Mouse (Mus musculus) embryonic facial prominence, embryonic 11.5 days (tissue): ENCODE data around the gene Mob1b. TPM values are rescaled to one million over a fixed set of nuclear protein-coding genes. Genes with fewer than 3 reads are reported as not detected.
A peak's percentile ranks its signal among the peaks of the same experiment; 100 is the strongest.

ENCODE experiments used
- ATAC-seq: fragments of 200-750 bp; cut with Nextera tagmentation; replicated peaks from 2 replicates; pipeline ENCODE4 v1.8.0; 2017; ENCODE audit warnings: low read depth; ENCODE audit not compliant: insufficient number of reproducible peaks, low FRiP score, low TSS enrichment
- DNase-seq: peaks from one replicate; pipeline ENCODE4 v3.0.0-alpha.2; 2015; ENCODE audit warnings: low spot score
- H3K27ac ChIP-seq: fragments of 300-500 bp; sonication (generic); replicated peaks from 2 replicates; pipeline ENCODE4 v1.5.1; 2014; ENCODE audit warnings: mild to moderate bottlenecking, low read depth, low read length, control low read depth
- H3K27me3 ChIP-seq: fragments of 300-500 bp; sonication (generic); 2 replicates; pipeline ENCODE4 v1.6.1; 2014; ENCODE audit warnings: mild to moderate bottlenecking, low read length, moderate library complexity, mixed read lengths; ENCODE audit not compliant: control insufficient read depth, insufficient read depth
- H3K36me3 ChIP-seq: fragments of 300-500 bp; sonication (generic); replicated peaks from 2 replicates; pipeline ENCODE4 v1.6.1; 2014; ENCODE audit warnings: low read depth, mild to moderate bottlenecking, low read length, moderate library complexity, mixed read lengths; ENCODE audit not compliant: control insufficient read depth, insufficient read depth
- H3K4me1 ChIP-seq: fragments of 300-500 bp; sonication (generic); 2 replicates; pipeline ENCODE4 v1.6.1; 2014; ENCODE audit warnings: low read length, mixed read lengths; ENCODE audit not compliant: control insufficient read depth, insufficient read depth
- H3K4me2 ChIP-seq: fragments of 300-500 bp; sonication (generic); 2 replicates; pipeline ENCODE4 v1.6.1; 2014; ENCODE audit warnings: low read depth, mild to moderate bottlenecking, control low read depth, low read length, moderate library complexity
- H3K4me3 ChIP-seq: fragments of 300-500 bp; sonication (generic); 2 replicates; pipeline ENCODE4 v1.5.1; 2014; ENCODE audit warnings: low read depth, low read length, control low read depth
- H3K9ac ChIP-seq: fragments of 300-500 bp; sonication (generic); replicated peaks from 2 replicates; pipeline ENCODE4 v1.6.1; 2014; ENCODE audit warnings: mild to moderate bottlenecking, control low read depth, low read length
- H3K9me3 ChIP-seq: fragments of 300-500 bp; sonication (generic); replicated peaks from 2 replicates; pipeline ENCODE4 v1.6.1; 2016; ENCODE audit warnings: mild to moderate bottlenecking, low read length, inconsistent platforms, mixed read lengths; ENCODE audit not compliant: control insufficient read depth
- WGBS: fragments of 180-500 bp; shearing (Covaris S2); extraction: QIAGEN DNeasy Blood & Tissue Kit; methylation state at CpG from one replicate; pipeline ENCODE4 v1.1.7; 2014; 5-methylcytosine and 5-hydroxymethylcytosine counted together
- polyA plus RNA-seq: library from polyadenylated mRNA; unstranded; fragments of >200 nt; fragmentation: Nextera tagmentation; extraction: Ambion mirVana; gene quantifications from 2 replicates; pipeline ENCODE4 v1.2.1, GENCODE M21; 2014

Mob1b gene
- polyA plus RNA-seq, 1 experiment from 2014 or later = 13.7 TPM

DNA sequence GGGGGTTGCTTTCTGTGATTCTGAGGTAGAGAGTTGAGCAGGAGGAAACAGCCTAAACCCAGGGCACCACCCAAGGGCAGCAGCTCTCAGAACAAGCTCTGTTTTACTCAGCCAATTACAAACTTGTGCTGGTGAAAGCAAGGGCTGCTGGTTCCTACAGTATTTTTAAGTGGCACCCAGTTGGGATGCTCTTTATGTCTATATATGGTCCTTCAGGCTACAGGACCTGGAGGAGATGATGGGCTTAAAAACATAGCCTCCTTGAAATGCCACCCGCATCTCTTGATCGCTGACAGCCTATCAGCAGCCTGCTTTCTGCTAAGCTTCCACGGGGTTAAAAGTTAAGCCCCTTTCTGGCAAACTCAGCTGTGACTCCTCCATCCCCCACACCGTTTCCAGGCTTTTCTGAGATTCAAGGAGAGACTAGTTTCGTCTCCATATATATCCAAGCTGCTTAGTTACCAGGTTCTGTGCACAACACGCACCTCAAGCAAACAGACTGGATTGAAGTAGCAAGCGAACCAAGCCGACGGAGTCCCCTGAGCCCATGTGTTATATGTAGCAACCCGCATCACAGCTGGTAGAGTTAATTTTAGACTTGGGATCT is 8.9 kb upstream of the Mob1b start:
- Histone ChIP-seq H3K9ac (no peak overlapping the region), H3K27me3 (no peaks in the 10 kb centered on the region), H3K36me3 (no peaks in the 10 kb centered on the region), H3K4me2 (no peak overlapping the region), H3K4me3 (no peak overlapping the region), H3K9me3 (no peaks in the 10 kb centered on the region), H3K4me1 (no peaks in the 10 kb centered on the region), H3K27ac (no peak overlapping the region)
- 27% methylated on average over 10 of the region's 10 CpGs for WGBS
- DNase-seq (peak; percentile 39), ATAC-seq (peak; percentile 45; the same call in 1 of the 2 replicates)

DNA sequence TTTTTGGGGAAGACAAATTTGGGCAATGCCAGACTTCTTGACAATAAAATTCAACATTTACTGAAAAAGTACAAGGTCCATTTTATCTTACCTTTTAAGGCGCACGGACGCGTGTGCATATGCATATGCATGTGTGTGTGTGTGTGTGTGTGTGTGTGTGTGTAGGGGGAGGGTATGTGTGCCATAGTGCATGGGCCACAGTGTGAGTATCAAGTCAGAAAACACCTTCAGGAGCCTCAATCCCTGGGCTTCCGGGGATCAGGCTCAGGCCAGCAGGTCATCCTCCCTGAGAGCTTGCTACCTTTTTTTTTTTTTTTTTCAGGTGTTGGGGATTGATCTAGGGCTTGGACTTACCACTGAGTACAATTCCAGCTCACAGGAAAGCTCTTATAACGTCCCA is 8.3 kb upstream of the Mob1b start:
- Histone ChIP-seq H3K36me3 (no peaks in the 10 kb centered on the region), H3K4me3 (no peak overlapping the region), H3K9me3 (no peaks in the 10 kb centered on the region), H3K27ac (no peak overlapping the region), H3K4me1 (no peaks in the 10 kb centered on the region), H3K4me2 (no peak overlapping the region), H3K9ac (no peak overlapping the region), H3K27me3 (no peaks in the 10 kb centered on the region)
- ATAC-seq (no peak), DNase-seq (no peak)
- WGBS = 76% methylated on average over 6 of the region's 6 CpGs

DNA sequence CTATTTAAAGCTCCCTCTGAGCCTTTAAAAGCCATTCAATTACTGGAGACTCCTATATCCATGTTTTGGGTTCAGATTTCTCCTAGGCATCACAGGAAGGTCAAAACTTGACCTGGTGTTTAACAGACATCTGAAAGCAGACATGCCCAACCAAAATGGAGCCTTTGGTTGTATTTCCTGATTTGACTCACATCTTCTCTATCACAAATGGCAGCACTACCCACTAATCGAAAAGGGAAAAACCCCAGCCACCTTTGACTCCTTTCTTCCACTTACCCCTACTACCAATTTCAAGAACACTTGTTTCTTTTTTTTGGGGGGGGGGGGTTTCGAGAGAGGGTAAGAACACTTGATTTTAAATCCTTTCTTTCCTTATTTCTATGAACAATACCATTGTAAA is 3.7 kb upstream of the Mob1b start:
- WGBS = 82% methylated on average over 2 of the region's 2 CpGs
- H3K27me3 ChIP-seq = no peaks in the 10 kb centered on the region
- DNase-seq (no peak), ATAC-seq (no peak)
- no peak overlapping the region for H3K27ac ChIP-seq
- no peak overlapping the region for H3K9ac ChIP-seq
- H3K4me2 ChIP-seq = no peak overlapping the region
- H3K9me3 ChIP-seq = no peaks in the 10 kb centered on the region
- H3K36me3 ChIP-seq = no peaks in the 10 kb centered on the region
- 0 out of 2 replicates have a peak, but pooled peaks cover under 1% of the 10 kb centered on the region for H3K4me1 ChIP-seq
- H3K4me3 ChIP-seq = no peak overlapping the region

DNA sequence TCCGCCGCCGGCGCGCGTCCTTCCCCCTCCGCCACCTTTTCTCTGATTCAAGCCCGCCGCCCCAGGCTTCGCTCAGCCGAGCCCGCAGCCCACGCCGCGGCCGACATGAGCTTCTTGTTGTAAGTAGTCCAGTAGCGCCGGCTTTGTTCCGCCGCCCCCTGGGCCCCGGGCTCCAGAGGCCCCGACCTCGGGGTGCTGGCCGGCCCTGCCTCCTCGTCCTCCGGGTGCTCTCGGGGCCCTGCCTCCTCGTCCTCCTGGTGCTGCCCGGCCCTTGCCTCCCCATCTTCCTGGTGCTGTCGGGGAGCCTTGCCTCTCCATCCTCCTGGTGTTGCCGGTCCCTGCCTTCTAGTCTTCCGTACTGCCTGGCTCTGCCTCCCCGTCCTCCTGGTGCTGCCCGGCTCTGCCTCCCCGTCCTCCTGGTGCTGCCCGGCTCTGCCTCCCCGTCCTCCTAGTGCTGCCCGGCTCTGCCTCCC is 384 bp downstream of the Mob1b start:
- no peaks in the 10 kb centered on the region for H3K36me3 ChIP-seq
- peak overlapping the region; percentile 84 for H3K27ac ChIP-seq
- H3K9me3 ChIP-seq = no peaks in the 10 kb centered on the region
- no peaks in the 10 kb centered on the region for H3K27me3 ChIP-seq
- peak overlapping the region; percentile 82 for H3K9ac ChIP-seq
- H3K4me2 ChIP-seq = peak overlapping the region; percentile 87
- DNase-seq (no peak), ATAC-seq (peak; percentile 72)
- under 1% methylated on average over 30 of the region's 38 CpGs for WGBS
- peak overlapping the region; percentile 73 for H3K4me3 ChIP-seq
- 0 out of 2 replicates have a peak, but pooled peaks cover 2% of the 10 kb centered on the region for H3K4me1 ChIP-seq

DNA sequence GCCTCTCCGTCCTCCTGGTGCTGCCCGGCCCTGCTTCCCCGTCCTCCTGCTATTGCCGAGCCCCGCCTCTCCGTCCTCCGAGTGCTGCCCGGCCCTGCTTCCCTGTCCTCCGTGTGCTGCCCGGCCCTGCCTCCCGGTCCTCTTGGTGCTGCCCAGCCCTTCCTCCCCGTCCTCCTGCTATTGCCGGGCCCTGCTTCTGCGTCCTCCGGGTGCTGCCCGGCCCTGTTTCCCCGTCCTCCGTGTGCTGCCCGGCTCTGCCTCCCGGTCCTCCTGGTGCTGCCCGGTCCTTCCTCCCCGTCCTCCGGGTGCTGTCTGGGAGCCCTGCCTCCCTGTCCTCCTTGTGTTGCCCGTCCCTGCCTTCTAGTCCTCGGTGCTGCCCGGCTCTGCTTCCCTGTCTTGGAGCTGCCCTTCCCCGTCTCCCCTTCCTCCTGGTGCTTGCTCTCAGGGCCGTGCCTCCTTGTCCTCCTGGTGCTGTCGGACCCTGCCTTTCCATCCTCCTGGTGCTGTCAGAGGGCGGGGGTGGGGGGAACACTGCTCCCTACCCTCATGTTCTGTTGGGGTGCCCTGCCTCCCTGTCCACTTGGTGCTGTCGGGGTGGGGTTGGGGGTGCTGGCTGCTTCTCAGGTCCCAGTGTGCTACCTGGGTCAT is 1.0 kb downstream of the Mob1b start:
- peak; percentile 19; the same call in 1 of the 2 replicates for ATAC-seq
- 0 out of 2 replicates have a peak, but pooled peaks cover 2% of the 10 kb centered on the region for H3K4me1 ChIP-seq
- WGBS = 2% methylated on average over 31 of the region's 31 CpGs
- no peaks in the 10 kb centered on the region for H3K9me3 ChIP-seq
- peak; percentile 19 for DNase-seq
- peak overlapping the region; percentile 73 for H3K4me3 ChIP-seq
- no peaks in the 10 kb centered on the region for H3K36me3 ChIP-seq
- H3K4me2 ChIP-seq = peak overlapping the region; percentile 87
- peak overlapping the region; percentile 82 for H3K9ac ChIP-seq
- H3K27me3 ChIP-seq = no peaks in the 10 kb centered on the region
- peak overlapping the region; percentile 84; the same call in 1 of the 2 replicates for H3K27ac ChIP-seq

- Histone ChIP-seq H3K27me3 (no peaks in the 10 kb centered on the region), H3K4me2 (peak overlapping the region; percentile 87), H3K9ac (peak overlapping the region; percentile 82), H3K4me3 (peak overlapping the region; percentile 73), H3K9me3 (no peaks in the 10 kb centered on the region), H3K36me3 (no peaks in the 10 kb centered on the region), H3K27ac (no peak overlapping the region), H3K4me1 (0 out of 2 replicates have a peak, but pooled peaks cover 2% of the 10 kb centered on the region)
- WGBS = 55% methylated on average over 4 of the region's 4 CpGs
- ATAC-seq (no peak), DNase-seq (no peak)
These were observed 1.6 kb downstream of the Mob1b start for GRCm38 (mm10) chr5:88722213-88722600.

DNA sequence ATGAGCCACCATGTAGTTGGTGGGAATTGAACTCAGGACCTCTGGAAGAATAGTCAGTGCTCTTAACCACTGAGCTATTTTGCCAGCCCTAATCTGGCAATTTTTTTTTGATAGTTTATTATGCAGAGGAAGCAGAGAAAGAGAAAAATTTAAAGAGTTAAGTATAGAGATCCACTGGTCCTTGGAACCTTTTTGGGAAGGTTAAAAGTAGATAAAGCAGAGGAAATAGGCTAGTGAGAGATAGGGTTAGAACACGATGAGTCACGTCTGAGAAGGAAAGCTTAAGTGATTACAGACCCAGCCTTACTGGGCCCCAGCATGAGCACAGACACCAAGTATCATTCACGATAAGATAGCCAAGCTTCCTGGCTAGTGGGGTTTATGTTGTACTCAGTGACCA is 3.4 kb downstream of the Mob1b start:
- Histone ChIP-seq H3K4me2 (no peak overlapping the region), H3K27ac (no peak overlapping the region), H3K27me3 (no peaks in the 10 kb centered on the region), H3K9ac (no peak overlapping the region), H3K4me3 (no peak overlapping the region), H3K9me3 (no peaks in the 10 kb centered on the region), H3K4me1 (0 out of 2 replicates have a peak, but pooled peaks cover 2% of the 10 kb centered on the region), H3K36me3 (no peaks in the 10 kb centered on the region)
- no peak for ATAC-seq
- WGBS = 57% methylated on average over 3 of the region's 3 CpGs
- no peak for DNase-seq

DNA sequence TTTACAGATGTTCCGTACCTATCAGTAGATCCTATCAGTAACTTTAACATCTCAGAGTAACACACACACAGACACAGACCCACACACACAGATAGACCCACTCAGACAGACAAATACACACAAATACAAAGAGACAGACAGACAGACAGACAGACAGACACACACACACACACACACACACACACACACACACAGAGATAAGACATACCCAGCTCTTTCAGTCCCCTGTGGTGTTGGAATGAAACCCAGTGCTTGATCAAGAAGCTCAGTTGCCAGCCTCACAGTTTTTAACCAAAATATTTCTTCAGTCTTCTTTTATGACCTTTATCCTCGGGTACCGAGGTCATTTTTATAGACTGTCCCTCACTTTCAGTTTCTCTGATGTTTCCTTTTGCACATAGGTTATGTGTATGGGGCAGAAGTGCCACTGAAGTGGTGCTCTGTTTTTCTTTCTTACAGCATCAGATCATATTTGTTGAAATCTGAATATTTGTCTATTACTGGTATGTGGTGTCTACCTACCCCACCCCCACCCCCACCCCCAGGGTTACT is 7.0 kb downstream of the Mob1b start:
- ATAC-seq (no peak), DNase-seq (no peak)
- Histone ChIP-seq H3K4me3 (no peak overlapping the region), H3K9ac (no peak overlapping the region), H3K27ac (no peak overlapping the region), H3K27me3 (no peaks in the 10 kb centered on the region), H3K4me2 (no peak overlapping the region), H3K36me3 (no peaks in the 10 kb centered on the region), H3K9me3 (no peaks in the 10 kb centered on the region), H3K4me1 (no peaks in the 10 kb centered on the region)
- 89% methylated on average over 3 of the region's 3 CpGs for WGBS
